Comparison of ENCODE assay signal across 7 mouse cellular contexts in the genomic region with DNA sequence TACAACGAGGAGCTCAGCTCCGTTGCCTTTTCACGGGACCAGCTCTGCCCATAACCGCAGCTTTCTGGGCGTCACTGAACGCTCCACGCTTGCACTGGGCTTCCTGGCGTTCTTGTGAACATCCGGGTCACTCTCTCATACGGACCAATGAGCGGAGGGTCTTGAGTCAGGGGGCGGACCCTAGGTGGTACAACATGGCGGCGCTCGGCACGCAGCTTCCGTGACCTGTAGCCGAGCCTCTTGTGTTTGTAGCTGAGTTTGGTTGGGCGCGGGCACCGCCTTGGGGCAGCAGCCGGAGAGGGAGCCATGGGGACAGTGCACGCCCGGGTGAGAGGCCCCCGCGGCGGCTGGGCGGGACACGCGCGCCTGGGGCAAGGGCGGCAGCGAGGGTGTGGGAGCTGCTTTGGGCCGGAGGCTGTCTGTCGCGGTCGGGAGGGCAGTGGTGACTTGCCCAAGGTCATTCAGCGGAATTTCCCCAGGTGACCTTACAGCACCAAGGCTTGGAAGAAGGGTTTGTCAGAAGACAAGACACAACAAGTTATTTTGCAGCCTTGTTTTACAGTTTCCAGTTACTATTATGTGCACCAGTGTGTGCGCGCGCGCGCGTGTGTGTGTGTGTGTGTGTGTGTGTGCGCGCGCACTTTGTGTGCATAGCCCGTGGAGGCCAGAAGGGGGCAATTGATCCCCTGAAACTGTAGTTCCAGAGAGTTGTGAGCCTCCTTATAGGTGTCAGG. TPM values are rescaled to one million over a fixed set of nuclear protein-coding genes. Genes with fewer than 3 reads are reported as not detected.
A peak's percentile ranks its signal among the peaks of the same experiment; 100 is the strongest.
DNase-seq lines count a peak whose midpoint lies in the region; ATAC-seq lines count a peak whose summit lies in the region.

Gene Samm50 (plus strand): TSS at position 184 of the 734 bp plus-strand sequence.

- peak within 1 kb of the TSS; percentile 87 for H3K9ac ChIP-seq in embryonic facial prominence, embryonic 11.5 days (replicated peaks; ENCODE audit: low read length)
- H3K9ac ChIP-seq in midbrain, embryonic 13.5 days (replicated peaks) = peak within 1 kb of the TSS; percentile 79

- peak within 1 kb of the TSS; percentile 64 for H3K4me2 ChIP-seq in embryonic facial prominence, embryonic 11.5 days (ENCODE audit: low read depth, low read length)
- H3K4me2 ChIP-seq in midbrain, embryonic 13.5 days (replicated peaks) = peak within 1 kb of the TSS; percentile 78

- ATAC-seq in embryonic facial prominence, embryonic 11.5 days (replicated peaks; ENCODE audit: insufficient number of reproducible peaks, low FRiP score, low TSS enrichment, low read depth) = peak; percentile 96
- ATAC-seq in granulocyte monocyte progenitor cell, adult 5-6 weeks (replicated peaks; ENCODE audit: poor library complexity, severe bottlenecking) = peak; percentile 95
- peak; percentile 99 for ATAC-seq in midbrain, embryonic 13.5 days

- 7% methylated on average over 47 of the region's 48 CpGs for WGBS in embryonic facial prominence, embryonic 11.5 days
- 5% methylated on average over 48 of the region's 48 CpGs for WGBS in limb, embryonic 10.5 days
- WGBS in midbrain, embryonic 13.5 days = 5% methylated on average over 48 of the region's 48 CpGs

- H3K4me1 ChIP-seq in embryonic facial prominence, embryonic 11.5 days (ENCODE audit: control insufficient read depth, insufficient read depth, low read length) = 0 out of 2 replicates have a peak, but pooled peaks cover 2% of the 10 kb centered on the region
- peaks cover 15% of the 10 kb centered on the region for H3K4me1 ChIP-seq in limb, embryonic 10.5 days
- H3K4me1 ChIP-seq in midbrain, embryonic 13.5 days (replicated peaks) = peaks cover 29% of the 10 kb centered on the region

- no peaks in the 10 kb centered on the region for H3K36me3 ChIP-seq in embryonic facial prominence, embryonic 11.5 days (replicated peaks; ENCODE audit: control insufficient read depth, insufficient read depth, low read depth, low read length)
- H3K36me3 ChIP-seq in limb, embryonic 10.5 days = peaks cover 24% of the 10 kb centered on the region
- peaks cover 19% of the 10 kb centered on the region for H3K36me3 ChIP-seq in midbrain, embryonic 13.5 days

- H3K4me3 ChIP-seq in embryonic facial prominence, embryonic 11.5 days (ENCODE audit: low read depth, low read length) = peak within 1 kb of the TSS; percentile 93
- H3K4me3 ChIP-seq in limb, embryonic 10.5 days = peak within 1 kb of the TSS; percentile 96
- H3K4me3 ChIP-seq in midbrain, embryonic 13.5 days (replicated peaks) = peak within 1 kb of the TSS; percentile 82

- H3K9me3 ChIP-seq in embryonic facial prominence, embryonic 11.5 days (replicated peaks; ENCODE audit: control insufficient read depth, low read length) = no peaks in the 10 kb centered on the region
- no peaks in the 10 kb centered on the region for H3K9me3 ChIP-seq in limb, embryonic 10.5 days (replicated peaks)
- H3K9me3 ChIP-seq in midbrain, embryonic 13.5 days = no peaks in the 10 kb centered on the region

- no peaks in the 10 kb centered on the region for H3K27me3 ChIP-seq in embryonic facial prominence, embryonic 11.5 days (ENCODE audit: control insufficient read depth, insufficient read depth, low read length)
- no peaks in the 10 kb centered on the region for H3K27me3 ChIP-seq in limb, embryonic 10.5 days (ENCODE audit: low read depth, poor library complexity, severe bottlenecking)
- no peaks in the 10 kb centered on the region for H3K27me3 ChIP-seq in midbrain, embryonic 13.5 days

- peak within 1 kb of the TSS; percentile 80 for H3K27ac ChIP-seq in embryonic facial prominence, embryonic 11.5 days (replicated peaks; ENCODE audit: low read depth, low read length)
- H3K27ac ChIP-seq in limb, embryonic 10.5 days = peak within 1 kb of the TSS; percentile 93
- H3K27ac ChIP-seq in midbrain, embryonic 13.5 days = peak within 1 kb of the TSS; percentile 85

- DNase-seq in adrenal gland, postnatal 14 days = peak; percentile 94
- DNase-seq in embryonic facial prominence, embryonic 11.5 days (ENCODE audit: low spot score) = peak; percentile 96
- DNase-seq in kidney, adult 11 months = peak; percentile 93
- peak; percentile 93 for DNase-seq in limb, embryonic 10.5 days (ENCODE audit: low spot score)
- peak; percentile 86 for DNase-seq in spleen, adult 12 weeks (ENCODE audit: low spot score)

RNA-seq across cellular contexts. Expression of gene Samm50, which starts in this region (rescaled TPM):
- total RNA-seq in adrenal gland, postnatal 14 days (2021) = 213 and 228 TPM in 2 replicates
- polyA plus RNA-seq in embryonic facial prominence, embryonic 11.5 days (2014; fragmentation: Nextera tagmentation; extraction: Ambion mirVana) = 84.3 and 85.7 TPM in 2 replicates
- total RNA-seq in granulocyte monocyte progenitor cell, adult 5-6 weeks (2014; fragmentation: Nextera tagmentation) = 51.4 and 66.9 TPM in 2 replicates
- total RNA-seq in granulocyte monocyte progenitor cell, adult 5-6 weeks (2017) = 41.9 and 47.7 TPM in 2 replicates
- 117 and 118 TPM in 2 replicates for polyA plus RNA-seq in limb, embryonic 10.5 days (2016; fragmentation: Nextera tagmentation; extraction: Ambion mirVana)
- polyA plus RNA-seq in midbrain, embryonic 13.5 days (2015; fragmentation: Nextera tagmentation; extraction: Ambion mirVana) = 83.1 and 85.9 TPM in 2 replicates

Comparison
In these comparisons a context has a peak if more than half of its experiments do, and no peak if none do; other contexts are left out.
1. Peak in every context shown above with its lines: DNase-seq, ATAC-seq, H3K4me3 ChIP-seq and H3K27ac ChIP-seq.